Mouse (Mus musculus) MEL (cell line): ENCODE data around the gene Med25. TPM values are rescaled to one million over a fixed set of nuclear protein-coding genes. Genes with fewer than 3 reads are reported as not detected.

Experiments used
- DNase-seq: peaks from one replicate; pipeline ENCODE4 v3.0.0; 2011; ENCODE audit warnings: low read depth, low spot score
- H3K27ac ChIP-seq: 2 replicates; pipeline ENCODE4 v1.5.1; 2012; ENCODE audit warnings: low read depth, mild to moderate bottlenecking, control low read depth, low read length, moderate library complexity; ENCODE audit not compliant: control insufficient read depth
- H3K27me3 ChIP-seq, 2 experiments: fragments of 150-350 bp in 1 of 2; sonication (generic) in 1 of 2; 2 replicates each; pipeline ENCODE4 v1.6.1; 2012; ENCODE audit warnings: low read length in 2 of 2, mild to moderate bottlenecking in 2 of 2, improper control_type of control experiment in 1 of 2, moderate library complexity in 1 of 2; ENCODE audit not compliant: insufficient read depth in 2 of 2, control insufficient read depth in 1 of 2
- H3K36me3 ChIP-seq, 2 experiments: 2 replicates each; pipeline ENCODE4 v1.6.1; 2012 to 2014; ENCODE audit warnings: low read length in 2 of 2, improper control_type of control experiment in 1 of 2, inconsistent platforms in 1 of 2, mild to moderate bottlenecking in 1 of 2; ENCODE audit not compliant: insufficient read depth in 2 of 2, control insufficient read depth in 1 of 2
- H3K4me1 ChIP-seq, 2 experiments: fragments of 150-350 bp in 1 of 2; sonication (generic) in 1 of 2; 2 replicates each; pipeline ENCODE4 v1.6.1; 2012; ENCODE audit warnings: low read length in 2 of 2, improper control_type of control experiment in 1 of 2, mild to moderate bottlenecking in 1 of 2; ENCODE audit not compliant: insufficient read depth in 2 of 2, control insufficient read depth in 1 of 2
- H3K4me3 ChIP-seq, 2 experiments: fragments of 150-350 bp in 1 of 2; sonication (generic) in 1 of 2; 2 replicates each; pipeline ENCODE4 v1.5.1; 2012; ENCODE audit warnings: low read depth in 2 of 2, low read length in 2 of 2, mild to moderate bottlenecking in 2 of 2, moderate library complexity in 2 of 2, control low read depth in 1 of 2, improper control_type of control experiment in 1 of 2; ENCODE audit not compliant: control insufficient read depth in 1 of 2, insufficient read depth in 1 of 2
- H3K79me2 ChIP-seq: 2 replicates; pipeline ENCODE4 v1.6.1; 2012; ENCODE audit warnings: mild to moderate bottlenecking, low read length, moderate library complexity; ENCODE audit not compliant: control insufficient read depth, poor library complexity, insufficient read depth
- H3K9ac ChIP-seq: 2 replicates; pipeline ENCODE4 v1.6.1; 2012; ENCODE audit warnings: low read depth, mild to moderate bottlenecking, control low read depth, low read length, moderate library complexity; ENCODE audit not compliant: control insufficient read depth, poor library complexity, severe bottlenecking
- H3K9me3 ChIP-seq: fragments of 150-350 bp; sonication (generic); replicated peaks from 2 replicates; pipeline ENCODE4 v1.6.1; 2012; ENCODE audit warnings: mild to moderate bottlenecking, low read length, improper control_type of control experiment, moderate library complexity; ENCODE audit not compliant: insufficient read depth
- BHLHE40 ChIP-seq: IDR thresholded peaks from 2 replicates; pipeline ENCODE4 v1.6.1; 2012; ENCODE audit warnings: low read depth, mild to moderate bottlenecking, inconsistent platforms, low read length, improper control_type of control experiment, borderline replicate concordance
- CHD1 ChIP-seq: IDR thresholded peaks from 2 replicates; pipeline ENCODE4 v1.6.1; 2012; ENCODE audit warnings: low read depth, mild to moderate bottlenecking, inconsistent platforms, low read length, improper control_type of control experiment
- CHD2 ChIP-seq: IDR thresholded peaks from 2 replicates; pipeline ENCODE4 v1.6.1; 2011; ENCODE audit warnings: low read length, improper control_type of control experiment
- CTCF ChIP-seq, 3 experiments: IDR thresholded peaks in 2 of 3; conservative IDR thresholded peaks in 1 of 3; 2 replicates each; pipeline ENCODE4 v1.5.1; 2011 to 2012; ENCODE audit warnings: low read length in 3 of 3, low read depth in 2 of 3, mild to moderate bottlenecking in 2 of 3, improper control_type of control experiment in 1 of 3, inconsistent platforms in 1 of 3, mixed read lengths in 1 of 3, moderate library complexity in 1 of 3; ENCODE audit not compliant: control insufficient read depth in 1 of 3, insufficient read depth in 1 of 3, poor library complexity in 1 of 3, severe bottlenecking in 1 of 3
- E2F4 ChIP-seq: IDR thresholded peaks from 2 replicates; pipeline ENCODE4 v1.6.1; 2011; ENCODE audit warnings: low read depth, low read length, improper control_type of control experiment, borderline replicate concordance
- ETS1 ChIP-seq: IDR thresholded peaks from 2 replicates; pipeline ENCODE4 v1.6.1; 2012; ENCODE audit warnings: low read depth, mild to moderate bottlenecking, inconsistent platforms, low read length, improper control_type of control experiment, moderate library complexity
- GABPA ChIP-seq: IDR thresholded peaks from 2 replicates; pipeline ENCODE4 v1.6.1; 2012; ENCODE audit warnings: low read depth, mild to moderate bottlenecking, inconsistent platforms, low read length, improper control_type of control experiment, moderate library complexity
- GATA1 ChIP-seq: IDR thresholded peaks from 2 replicates; pipeline ENCODE4 v1.6.1; 2011; ENCODE audit warnings: low read depth, low read length, improper control_type of control experiment
- HCFC1 ChIP-seq: IDR thresholded peaks from 2 replicates; pipeline ENCODE4 v1.6.1; 2012; ENCODE audit warnings: low read depth, mild to moderate bottlenecking, inconsistent platforms, low read length, improper control_type of control experiment, moderate library complexity
- KAT2A ChIP-seq: conservative IDR thresholded peaks from 2 replicates; pipeline ENCODE4 v1.6.1; 2012; ENCODE audit warnings: low read depth, low read length, improper control_type of control experiment, inconsistent platforms
- MAFK ChIP-seq: IDR thresholded peaks from 2 replicates; pipeline ENCODE4 v1.6.1; 2011; ENCODE audit warnings: low read depth, mild to moderate bottlenecking, low read length, improper control_type of control experiment, borderline replicate concordance
- MAX ChIP-seq: IDR thresholded peaks from 2 replicates; pipeline ENCODE4 v1.6.1; 2011; ENCODE audit warnings: low read length, improper control_type of control experiment
- MAZ ChIP-seq: IDR thresholded peaks from 2 replicates; pipeline ENCODE4 v1.6.1; 2012; ENCODE audit warnings: low read depth, mild to moderate bottlenecking, inconsistent platforms, low read length, improper control_type of control experiment
- MEF2A ChIP-seq: IDR thresholded peaks from 2 replicates; pipeline ENCODE4 v1.6.1; 2014; ENCODE audit warnings: low read depth, mild to moderate bottlenecking, inconsistent platforms, low read length, improper control_type of control experiment; ENCODE audit not compliant: poor library complexity, insufficient replicate concordance, severe bottlenecking; ENCODE audit errors: extremely low read depth
- MXI1 ChIP-seq: IDR thresholded peaks from 2 replicates; pipeline ENCODE4 v1.6.1; 2011; ENCODE audit warnings: mild to moderate bottlenecking, low read depth, low read length, improper control_type of control experiment
- MYB ChIP-seq: IDR thresholded peaks from 2 replicates; pipeline ENCODE4 v1.6.1; 2011; ENCODE audit warnings: mild to moderate bottlenecking, low read depth, low read length, improper control_type of control experiment
- MYC ChIP-seq: IDR thresholded peaks from 2 replicates; pipeline ENCODE4 v1.6.1; 2011; ENCODE audit warnings: low read depth, mild to moderate bottlenecking, low read length, improper control_type of control experiment, moderate library complexity
- NELFE ChIP-seq: IDR thresholded peaks from 2 replicates; pipeline ENCODE4 v1.6.1; 2011; ENCODE audit warnings: low read depth, low read length, improper control_type of control experiment
- NRF1 ChIP-seq: IDR thresholded peaks from 2 replicates; pipeline ENCODE4 v1.6.1; 2014; ENCODE audit warnings: low read depth, mild to moderate bottlenecking, inconsistent platforms, low read length, improper control_type of control experiment, moderate library complexity; ENCODE audit not compliant: poor library complexity, insufficient read depth, severe bottlenecking
- POLR2A ChIP-seq, 2 experiments: IDR thresholded peaks; 2 replicates each; pipeline ENCODE4 v1.6.1; 2011 to 2012; ENCODE audit warnings: low read length in 2 of 2, mild to moderate bottlenecking in 2 of 2, control low read depth in 1 of 2, improper control_type of control experiment in 1 of 2, low read depth in 1 of 2, moderate library complexity in 1 of 2; ENCODE audit not compliant: control insufficient read depth in 1 of 2, insufficient read depth in 1 of 2, poor library complexity in 1 of 2
- POLR2AphosphoS2 ChIP-seq: IDR thresholded peaks from 2 replicates; pipeline ENCODE4 v1.6.1; 2011; ENCODE audit warnings: low read length, improper control_type of control experiment
- RAD21 ChIP-seq: IDR thresholded peaks from 2 replicates; pipeline ENCODE4 v1.6.1; 2011; ENCODE audit warnings: mild to moderate bottlenecking, low read depth, low read length, improper control_type of control experiment
- RCOR1 ChIP-seq: IDR thresholded peaks from 2 replicates; pipeline ENCODE4 v1.6.1; 2012; ENCODE audit warnings: low read depth, mild to moderate bottlenecking, inconsistent platforms, low read length, improper control_type of control experiment
- SIN3A ChIP-seq: IDR thresholded peaks from 2 replicates; pipeline ENCODE4 v1.6.1; 2012; ENCODE audit warnings: low read length, improper control_type of control experiment, inconsistent platforms
- SMC3 ChIP-seq: IDR thresholded peaks from 2 replicates; pipeline ENCODE4 v1.6.1; 2011; ENCODE audit warnings: low read depth, low read length, improper control_type of control experiment
- TAL1 ChIP-seq: IDR thresholded peaks from 2 replicates; pipeline ENCODE4 v1.6.1; 2012; ENCODE audit warnings: mild to moderate bottlenecking, inconsistent platforms, low read length, moderate library complexity, mixed read lengths
- TBP ChIP-seq: IDR thresholded peaks from 2 replicates; pipeline ENCODE4 v1.8.0; 2011; ENCODE audit warnings: low read depth, low read length, improper control_type of control experiment
- TCF12 ChIP-seq: IDR thresholded peaks from 2 replicates; pipeline ENCODE4 v1.6.1; 2014; ENCODE audit warnings: low read depth, mild to moderate bottlenecking, inconsistent platforms, low read length, improper control_type of control experiment, moderate library complexity
- UBTF ChIP-seq: IDR thresholded peaks from 2 replicates; pipeline ENCODE4 v1.6.1; 2012; ENCODE audit warnings: low read depth, mild to moderate bottlenecking, inconsistent platforms, low read length, improper control_type of control experiment, moderate library complexity, borderline replicate concordance; ENCODE audit not compliant: insufficient read depth
- USF1 ChIP-seq: IDR thresholded peaks from 2 replicates; pipeline ENCODE4 v1.6.1; 2014; ENCODE audit warnings: low read depth, mild to moderate bottlenecking, inconsistent platforms, low read length, improper control_type of control experiment, moderate library complexity
- USF2 ChIP-seq, 2 experiments: IDR thresholded peaks; 2 replicates each; pipeline ENCODE4 v1.6.1; 2011 to 2012; ENCODE audit warnings: improper control_type of control experiment in 2 of 2, low read length in 2 of 2, borderline replicate concordance in 1 of 2, inconsistent platforms in 1 of 2, low read depth in 1 of 2, mild to moderate bottlenecking in 1 of 2; ENCODE audit not compliant: insufficient read depth in 1 of 2
- ZC3H11A ChIP-seq: IDR thresholded peaks from 2 replicates; pipeline ENCODE4 v1.6.1; 2012; ENCODE audit warnings: low read depth, mild to moderate bottlenecking, inconsistent platforms, low read length, improper control_type of control experiment
- ZKSCAN1 ChIP-seq: IDR thresholded peaks from 2 replicates; pipeline ENCODE4 v1.6.1; 2012; ENCODE audit warnings: low read depth, mild to moderate bottlenecking, inconsistent platforms, low read length, improper control_type of control experiment, moderate library complexity
- ZMIZ1 ChIP-seq: IDR thresholded peaks from 2 replicates; pipeline ENCODE4 v1.6.1; 2012; ENCODE audit warnings: low read depth, mild to moderate bottlenecking, inconsistent platforms, low read length, improper control_type of control experiment, moderate library complexity
- ZNF384 ChIP-seq: IDR thresholded peaks from 2 replicates; pipeline ENCODE4 v1.6.1; 2012; ENCODE audit warnings: low read depth, mild to moderate bottlenecking, inconsistent platforms, low read length, improper control_type of control experiment
- polyA plus RNA-seq, 2 experiments: library from polyadenylated mRNA; stranded (reverse) in 1 of 2; unstranded in 1 of 2; fragments of >175 nt in 1 of 2; fragments of >200 nt in 1 of 2; gene quantifications; 2 replicates each; pipeline versions ENCODE4 v1.2.1 to v1.2.4; 2012; ENCODE audit warnings: low replicate concordance in 2 of 2, low read depth in 1 of 2; ENCODE audit not compliant: insufficient read length in 2 of 2, insufficient read depth in 1 of 2, missing spikeins in 1 of 2
- total RNA-seq: library from RNA; depleted of rRNA; stranded (reverse); fragments of 300-350 nt; gene quantifications from 2 replicates; pipeline ENCODE4 v1.2.3, GENCODE M21; 2012

The Med25 gene
- total and polyA plus RNA-seq, 3 experiments, result 53.9 to 118 TPM; not detected in 1

DNA sequence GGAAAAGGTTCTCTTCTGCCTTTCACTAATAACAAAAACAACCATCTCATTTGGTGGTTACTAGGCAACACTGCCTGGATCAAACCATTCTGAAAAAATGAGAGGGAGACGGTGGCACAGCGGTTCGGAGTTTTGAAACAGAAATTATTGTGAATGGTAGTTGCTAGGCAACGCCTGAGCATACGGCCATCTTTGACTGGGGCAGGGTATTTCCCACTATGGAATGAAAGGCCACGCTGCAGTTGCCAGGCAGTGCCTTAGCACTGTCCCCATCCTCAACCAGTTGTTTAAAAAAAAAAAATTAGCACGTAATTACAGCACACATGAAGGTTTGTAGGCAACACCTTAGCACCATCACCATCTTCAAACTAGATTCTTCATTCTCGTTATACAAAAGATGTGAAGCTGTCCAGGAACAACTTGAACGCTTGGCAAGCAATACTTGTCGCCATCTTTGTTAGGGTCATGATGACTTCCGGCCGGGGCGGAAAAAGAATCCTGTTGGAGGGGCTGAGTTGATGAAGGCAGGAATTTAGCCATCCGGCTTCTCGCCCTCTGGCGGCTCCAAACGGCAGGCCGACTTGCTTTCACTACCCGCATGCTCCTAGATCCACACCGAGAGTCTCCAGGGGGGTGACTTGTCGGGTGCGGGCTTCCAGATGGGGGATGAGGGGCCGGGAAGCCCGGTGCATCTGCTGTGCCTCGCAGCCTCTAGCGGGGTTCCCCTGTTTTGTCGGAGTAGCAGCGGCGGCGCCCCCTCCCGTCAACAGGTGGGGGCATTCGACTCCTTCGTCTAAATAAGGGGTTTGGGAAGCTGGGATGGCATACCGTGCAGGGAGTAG is 3.3 kb upstream of the Med25 start, which contains the start of gene Fuz:
Gene Fuz, plus strand, starts transcription at position 487 of the 842 bp plus-strand sequence.
- Histone ChIP-seq H3K27me3 (no peaks in the 10 kb centered on the region), H3K9ac (peak within 1 kb of the TSS; percentile 86)
- TF ChIP-seq GATA1 (no peak), POLR2AphosphoS2 (peak; percentile 71), MXI1 (peak; percentile 73), TCF12 (no peak), RCOR1 (no peak; the same call in 1 of the 2 replicates), CTCF (IDR thresholded peaks at IDR 0.05 in 2 of 3, conservative IDR thresholded peaks at IDR 0.05 in 1 of 3; ENCODE audit: control insufficient read depth in 1 of 3, insufficient read depth in 1 of 3, low read depth in 2 of 3, low read length in 3 of 3, poor library complexity in 1 of 3, severe bottlenecking in 1 of 3) (peak; percentile 9 to 60 (median 56); a peak in 5 of 6 replicates), NELFE (peak; percentile 77), ZC3H11A (0 out of 2 replicates have a peak, but pooled peaks have one; percentile 3), MAFK (no peak), ZNF384 (no peak), CHD2 (no peak), USF2 (IDR thresholded peaks at IDR 0.05; ENCODE audit: borderline replicate concordance in 1 of 2, insufficient read depth in 1 of 2, low read depth in 1 of 2, low read length in 2 of 2) (no peak), POLR2A (IDR thresholded peaks at IDR 0.05; ENCODE audit: control insufficient read depth in 1 of 2, insufficient read depth in 1 of 2, low read depth in 1 of 2, low read length in 2 of 2, poor library complexity in 1 of 2) (peak; percentile 62 to 89; a peak in 3 of 4 replicates), ZKSCAN1 (no peak), UBTF (no peak), ZMIZ1 (no peak), MYB (no peak), SIN3A (peak; percentile 87), MAZ (peak; percentile 88), MAX (peak; percentile 51; the same call in 1 of the 2 replicates), CHD1 (peak; percentile 98), HCFC1 (peak; percentile 93), TAL1 (no peak), TBP (peak; percentile 69), KAT2A (peak; percentile 66), MYC (0 out of 2 replicates have a peak, but pooled peaks have one; percentile 66), GABPA (no peak), NRF1 (no peak; the same call in 1 of the 2 replicates), MEF2A (no peak), SMC3 (peak; percentile 37; the same call in 1 of the 2 replicates), E2F4 (0 out of 2 replicates have a peak, but pooled peaks have one; percentile 36), ETS1 (no peak; the same call in 1 of the 2 replicates), USF1 (no peak), BHLHE40 (no peak), RAD21 (no peak; the same call in 1 of the 2 replicates)

More for the DNA sequence above, 3.3 kb upstream of the Med25 start, which contains the start of gene Fuz:
- Histone ChIP-seq H3K4me3 (peak within 1 kb of the TSS; percentile 72 to 88), H3K9me3 (no peaks in the 10 kb centered on the region), H3K79me2 (peaks cover 14% of the 10 kb centered on the region), H3K27ac (peak within 1 kb of the TSS; percentile 59), H3K36me3 (peaks cover 0 to 8% of the 10 kb centered on the region in 2 experiments; a peak in 2 of 4 replicates), H3K4me1 (peaks cover 0 to 19% of the 10 kb centered on the region in 2 experiments; a peak in 2 of 4 replicates)
- DNase-seq, result peak; percentile 96
